Mouse (Mus musculus): ENCODE data around the gene Fam166b. TPM values are rescaled to one million over a fixed set of nuclear protein-coding genes. Genes with fewer than 3 reads are reported as not detected.

Fam166b gene
- total RNA-seq, 1 experiment: 0.27 TPM

GRCm38 (mm10) chr4:43379601-43380000 lies 49.3 kb downstream of the Fam166b start:
- Histone ChIP-seq H3K9me3 (ENCODE audit: control insufficient read depth, insufficient read depth, low read depth, low read length) (no peaks in the 10 kb centered on the region), H3K4me3 (ENCODE audit: insufficient read depth in 1 of 2, low read depth in 1 of 2, low read length in 2 of 2, poor library complexity in 1 of 2, severe bottlenecking in 1 of 2) (no peak overlapping the region), H3K27ac (ENCODE audit: insufficient read depth, low read depth, low read length, poor library complexity, severe bottlenecking) (no peak overlapping the region), H3K9ac (ENCODE audit: insufficient read depth, low read depth, low read length, poor library complexity, severe bottlenecking) (no peak overlapping the region), H3K4me1 (ENCODE audit: control insufficient read depth in 2 of 2, insufficient read depth in 2 of 2, low read length in 2 of 2, poor library complexity in 1 of 2) (peaks cover 3 to 6% of the 10 kb centered on the region in 2 experiments; a peak in 3 of 4 replicates), H3K36me3 (ENCODE audit: control insufficient read depth, insufficient read depth, low read length, poor library complexity, severe bottlenecking) (no peaks in the 10 kb centered on the region)
- DNase-seq (ENCODE audit: low read depth, low spot score): no peak
- in situ Hi-C loops (cut with MboI; ENCODE audit: low sequenced_read_pairs in 2 of 2, unreplicated experiment in 2 of 2): no loop called here
- TF ChIP-seq HCFC1 (IDR thresholded peaks at IDR 0.05; ENCODE audit: borderline replicate concordance, insufficient read depth, low read length) (no peak), MAFK (IDR thresholded peaks at IDR 0.05; ENCODE audit: insufficient read depth, low read depth, low read length) (no peak), ZC3H11A (IDR thresholded peaks at IDR 0.05; ENCODE audit: borderline replicate concordance, low read depth, low read length) (no peak), CHD2 (IDR thresholded peaks at IDR 0.05; ENCODE audit: low read depth, low read length) (no peak), ZNF384 (IDR thresholded peaks at IDR 0.05; ENCODE audit: low read depth, low read length) (no peak)

Other genes with a start within 250 kb of the Fam166b start
- 0.79 and 0.89 TPM in 2 replicates for gene Atp8b5, start 162.0 kb downstream of the Fam166b start, total RNA-seq (2012; rRNA removed)
- gene Rusc2, start 47.2 kb downstream of the Fam166b start, total RNA-seq (2012; rRNA removed): 12.1 and 19.0 TPM in 2 replicates
- gene Tesk1, start 12.8 kb upstream of the Fam166b start, total RNA-seq (2012; rRNA removed): 11.0 and 12.4 TPM in 2 replicates
- gene Cd72, start 25.5 kb upstream of the Fam166b start, total RNA-seq (2012; rRNA removed): 0.40 and 0.58 TPM in 2 replicates
- 0.31 TPM in 1 of 2 replicates, not detected in the other for gene Sit1, start 54.6 kb upstream of the Fam166b start, total RNA-seq (2012; rRNA removed)
- 59.1 and 84.9 TPM in 2 replicates for gene Ccdc107, start 63.8 kb upstream of the Fam166b start, total RNA-seq (2012; rRNA removed)
- 32.1 and 44.0 TPM in 2 replicates for gene Arhgef39, start 70.6 kb upstream of the Fam166b start, total RNA-seq (2012; rRNA removed)
- 0.21 and 0.71 TPM in 2 replicates for gene Car9, start 77.8 kb upstream of the Fam166b start, total RNA-seq (2012; rRNA removed)
- 76.7 and 143 TPM in 2 replicates for gene Tpm2, start 94.6 kb upstream of the Fam166b start, total RNA-seq (2012; rRNA removed)
- gene Creb3, start 133.2 kb upstream of the Fam166b start, total RNA-seq (2012; rRNA removed): 51.0 and 55.2 TPM in 2 replicates
- gene Tln1, start 133.6 kb upstream of the Fam166b start, total RNA-seq (2012; rRNA removed): 78.1 and 105 TPM in 2 replicates
- gene Rgp1, start 149.6 kb upstream of the Fam166b start, total RNA-seq (2012; rRNA removed): 27.1 and 37.6 TPM in 2 replicates
- gene Gba2, start 149.7 kb upstream of the Fam166b start, total RNA-seq (2012; rRNA removed): 8.9 and 10.8 TPM in 2 replicates
- gene Msmp, start 155.4 kb upstream of the Fam166b start, total RNA-seq (2012; rRNA removed): 0.48 and 0.49 TPM in 2 replicates
- gene Npr2, start 202.8 kb upstream of the Fam166b start, total RNA-seq (2012; rRNA removed): 2.4 and 7.1 TPM in 2 replicates
- gene Spag8, start 224.5 kb upstream of the Fam166b start, total RNA-seq (2012; rRNA removed): 0.27 and 0.58 TPM in 2 replicates
- gene Hint2, start 227.3 kb upstream of the Fam166b start, total RNA-seq (2012; rRNA removed): 46.0 and 72.9 TPM in 2 replicates
- gene Tmem8b, start 239.8 kb upstream of the Fam166b start, total RNA-seq (2012; rRNA removed): 1.4 and 1.9 TPM in 2 replicates
- 9.3 and 13.3 TPM in 2 replicates for gene Fam221b, start 240.0 kb upstream of the Fam166b start, total RNA-seq (2012; rRNA removed)